Mouse (Mus musculus): Measurements from ENCODE around the gene Cbx6. TPM values are rescaled to one million over a fixed set of nuclear protein-coding genes. Genes with fewer than 3 reads are reported as not detected.
A peak's percentile ranks its signal among the peaks of the same experiment; 100 is the strongest.
"Not testable (repeated sequence)": the region's sequence is repeated elsewhere in the genome, so short reads cannot be mapped to it uniquely, and the experiment has no call there.

The Cbx6 gene
- total and polyA plus RNA-seq, 2 experiments = 1.2 to 3.7 TPM

GRCm38 (mm10) chr15:79825146-79825825 lies 9.2 kb downstream of the Cbx6 start:
- 77% methylated on average over 14 of the region's 14 CpGs for WGBS
- no peak for DNase-seq (ENCODE audit: extremely low read depth, low read depth, low spot score)
- H3K9ac ChIP-seq (ENCODE audit: low read depth, low read length) = no peak overlapping the region
- H3K4me3 ChIP-seq (ENCODE audit: insufficient read depth, low read depth, low read length) = no peak overlapping the region
- no peaks in the 10 kb centered on the region for H3K79me2 ChIP-seq (ENCODE audit: control insufficient read depth, insufficient read depth, low read length)
- no peak overlapping the region for H3K27ac ChIP-seq (replicated peaks; ENCODE audit: insufficient read depth, low read depth, low read length)
- TF ChIP-seq POLR2A (IDR thresholded peaks at IDR 0.05; ENCODE audit: extremely low read depth, insufficient read depth, low read length) (no peak), CTCF (IDR thresholded peaks at IDR 0.05; ENCODE audit: low read depth, low read length) (peak; percentile 41; the same call in 1 of the 2 replicates)
- no peaks in the 10 kb centered on the region for H3K36me3 ChIP-seq (ENCODE audit: control insufficient read depth, insufficient read depth, low read length)
- no peaks in the 10 kb centered on the region for H3K4me1 ChIP-seq (ENCODE audit: control insufficient read depth, insufficient read depth, low read length)
- H3K27me3 ChIP-seq (ENCODE audit: control insufficient read depth, insufficient read depth, low read length) = no peaks in the 10 kb centered on the region

DNA sequence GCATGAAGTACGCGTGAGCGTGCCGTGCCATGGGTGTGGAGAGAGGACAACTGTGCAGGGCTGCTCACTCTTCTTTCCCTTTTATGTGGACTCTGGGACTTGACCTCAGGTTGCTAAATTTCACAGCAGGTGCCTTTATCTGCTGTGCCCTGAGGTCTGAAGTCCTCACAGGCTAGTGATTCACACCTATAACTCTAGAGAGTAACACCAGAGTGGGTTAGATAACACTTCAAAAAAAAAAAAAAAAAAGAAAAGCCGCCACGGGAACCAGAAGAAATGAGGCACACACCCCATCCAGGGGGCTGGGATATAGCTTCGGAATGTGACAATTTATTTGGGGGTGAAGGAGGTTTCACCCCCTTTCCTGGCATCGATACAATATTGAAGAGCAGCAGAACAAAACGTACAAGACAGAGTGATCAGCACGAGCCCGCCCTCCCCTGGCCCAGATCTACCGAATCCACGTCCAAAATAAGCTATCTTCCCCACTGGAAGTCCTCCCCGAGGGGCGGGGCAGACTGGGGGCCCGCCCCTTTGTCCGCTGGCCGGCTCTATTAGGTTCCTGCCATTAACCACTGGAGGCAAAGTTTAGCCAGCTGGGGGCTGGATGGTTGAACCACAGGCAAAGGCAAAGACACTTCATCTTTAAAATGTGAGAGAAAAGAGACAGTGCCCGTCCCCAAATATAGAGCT lies 10.8 kb downstream of the Cbx6 start:
- no peaks in the 10 kb centered on the region for H3K36me3 ChIP-seq (ENCODE audit: control insufficient read depth, insufficient read depth, low read length)
- no peak overlapping the region for H3K9ac ChIP-seq (ENCODE audit: low read depth, low read length)
- WGBS = 63% methylated on average over 19 of the region's 19 CpGs
- DNase-seq (ENCODE audit: extremely low read depth, low read depth, low spot score) = peak; percentile 34
- TF ChIP-seq CTCF (IDR thresholded peaks at IDR 0.05; ENCODE audit: low read depth, low read length) (no peak), POLR2A (IDR thresholded peaks at IDR 0.05; ENCODE audit: extremely low read depth, insufficient read depth, low read length) (no peak)
- H3K27ac ChIP-seq (replicated peaks; ENCODE audit: insufficient read depth, low read depth, low read length) = no peak overlapping the region
- no peaks in the 10 kb centered on the region for H3K4me1 ChIP-seq (ENCODE audit: control insufficient read depth, insufficient read depth, low read length)
- no peaks in the 10 kb centered on the region for H3K27me3 ChIP-seq (ENCODE audit: control insufficient read depth, insufficient read depth, low read length)
- no peaks in the 10 kb centered on the region for H3K79me2 ChIP-seq (ENCODE audit: control insufficient read depth, insufficient read depth, low read length)
- no peak overlapping the region for H3K4me3 ChIP-seq (ENCODE audit: insufficient read depth, low read depth, low read length)

DNA sequence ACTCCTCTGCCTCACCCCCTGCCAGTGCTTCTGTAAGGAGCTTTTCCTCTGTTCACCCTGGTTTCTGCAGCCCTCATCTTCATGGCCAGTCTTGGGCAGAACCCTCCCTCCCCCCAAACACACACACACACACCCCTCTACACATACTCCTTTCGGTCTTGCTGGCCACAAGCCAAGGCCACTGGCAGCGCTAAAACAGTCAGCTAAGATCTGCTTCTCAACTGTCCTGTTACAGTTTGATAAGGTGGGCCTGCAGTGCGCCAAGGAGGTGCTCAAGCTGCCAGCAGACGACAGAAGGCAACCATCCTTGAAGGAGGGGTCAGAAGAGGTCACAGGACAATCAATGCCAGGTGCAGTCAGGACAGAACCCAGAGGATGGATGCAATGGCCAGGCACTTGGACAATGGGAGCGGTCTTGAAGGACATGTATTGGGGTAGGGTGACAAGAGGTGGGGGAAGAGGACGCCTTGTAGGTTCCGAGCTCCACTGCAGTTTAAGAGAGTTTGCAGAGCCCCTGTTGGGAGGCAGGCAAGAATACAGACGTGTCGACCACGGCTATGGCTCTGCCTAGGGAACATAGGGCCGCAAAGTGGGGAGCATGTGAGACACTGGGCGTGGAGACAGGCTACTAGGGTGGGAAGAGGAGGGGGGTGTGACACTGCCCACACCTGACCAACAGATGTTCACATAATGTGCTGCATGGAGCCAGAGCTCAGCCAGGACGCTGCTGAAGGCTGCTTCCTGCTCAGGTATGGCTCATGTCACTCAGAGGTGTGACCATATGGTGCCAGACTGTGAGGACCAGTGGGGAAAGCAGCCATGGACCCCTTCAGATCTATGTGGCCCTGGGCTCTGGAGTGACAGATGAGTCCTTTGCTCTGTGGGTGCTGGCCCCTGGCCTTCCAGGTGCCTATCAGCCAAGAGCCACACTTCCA lies 12.0 kb downstream of the Cbx6 start:
- H3K4me1 ChIP-seq (ENCODE audit: control insufficient read depth, insufficient read depth, low read length) = no peaks in the 10 kb centered on the region
- no peak overlapping the region for H3K4me3 ChIP-seq (ENCODE audit: insufficient read depth, low read depth, low read length)
- 79% methylated on average over 13 of the region's 13 CpGs for WGBS
- H3K79me2 ChIP-seq (ENCODE audit: control insufficient read depth, insufficient read depth, low read length) = no peaks in the 10 kb centered on the region
- no peaks in the 10 kb centered on the region for H3K36me3 ChIP-seq (ENCODE audit: control insufficient read depth, insufficient read depth, low read length)
- H3K9ac ChIP-seq (ENCODE audit: low read depth, low read length) = no peak overlapping the region
- H3K27me3 ChIP-seq (ENCODE audit: control insufficient read depth, insufficient read depth, low read length) = no peaks in the 10 kb centered on the region
- no peak for TF ChIP-seq CTCF (IDR thresholded peaks at IDR 0.05; ENCODE audit: low read depth, low read length)
- no peak for TF ChIP-seq POLR2A (IDR thresholded peaks at IDR 0.05; ENCODE audit: extremely low read depth, insufficient read depth, low read length)
- H3K27ac ChIP-seq (replicated peaks; ENCODE audit: insufficient read depth, low read depth, low read length) = no peak overlapping the region
- no peak for DNase-seq (ENCODE audit: extremely low read depth, low read depth, low spot score)

GRCm38 (mm10) chr15:79818325-79818724 lies 16.2 kb downstream of the Cbx6 start:
- WGBS = 87% methylated on average over 4 of the region's 4 CpGs
- no peak for TF ChIP-seq POLR2A (IDR thresholded peaks at IDR 0.05; ENCODE audit: extremely low read depth, insufficient read depth, low read length)
- no peak for TF ChIP-seq CTCF (IDR thresholded peaks at IDR 0.05; ENCODE audit: low read depth, low read length)
- Histone ChIP-seq H3K79me2 (ENCODE audit: control insufficient read depth, insufficient read depth, low read length) (no peaks in the 10 kb centered on the region), H3K4me1 (ENCODE audit: control insufficient read depth, insufficient read depth, low read length) (no peaks in the 10 kb centered on the region), H3K27me3 (ENCODE audit: control insufficient read depth, insufficient read depth, low read length) (no peaks in the 10 kb centered on the region), H3K4me3 (ENCODE audit: insufficient read depth, low read depth, low read length) (no peak overlapping the region), H3K36me3 (ENCODE audit: control insufficient read depth, insufficient read depth, low read length) (no peaks in the 10 kb centered on the region), H3K9ac (ENCODE audit: low read depth, low read length) (no peak overlapping the region), H3K27ac (replicated peaks; ENCODE audit: insufficient read depth, low read depth, low read length) (no peak overlapping the region)
- DNase-seq (ENCODE audit: extremely low read depth, low read depth, low spot score) = no peak

DNA sequence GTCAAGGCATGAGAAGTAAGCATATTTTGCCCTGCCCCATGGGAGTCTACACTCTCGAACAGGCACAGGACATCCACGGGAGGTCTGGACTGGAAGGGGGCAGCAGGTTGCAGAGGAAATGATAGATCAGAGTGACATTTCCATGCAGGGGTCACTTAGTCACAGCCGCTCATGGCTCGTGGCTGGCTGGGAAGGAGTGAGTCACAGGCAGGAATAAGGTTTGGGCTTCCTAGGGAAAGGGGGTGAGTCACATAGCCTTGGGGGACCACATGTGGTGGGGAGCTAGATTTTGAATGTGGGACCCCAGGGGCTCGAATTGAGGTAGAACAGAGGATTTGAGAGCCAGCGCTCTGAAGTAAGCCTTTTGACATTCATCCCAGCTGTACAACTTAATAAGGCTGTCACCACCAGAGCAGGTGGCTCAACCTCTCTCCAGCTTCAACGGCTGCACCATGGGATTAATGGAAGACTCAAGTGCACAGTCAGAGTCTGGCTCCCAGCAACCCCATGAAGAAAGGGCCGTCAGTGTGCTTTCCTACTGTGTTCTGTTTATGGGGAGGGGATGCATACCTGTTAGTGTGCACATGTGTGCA lies 20.7 kb downstream of the Cbx6 start:
- no peaks in the 10 kb centered on the region for H3K4me1 ChIP-seq (ENCODE audit: control insufficient read depth, insufficient read depth, low read length)
- WGBS = 58% methylated on average over 8 of the region's 8 CpGs
- no peak overlapping the region for H3K9ac ChIP-seq (ENCODE audit: low read depth, low read length)
- H3K36me3 ChIP-seq (ENCODE audit: control insufficient read depth, insufficient read depth, low read length) = no peaks in the 10 kb centered on the region
- H3K27me3 ChIP-seq (ENCODE audit: control insufficient read depth, insufficient read depth, low read length) = no peaks in the 10 kb centered on the region
- no peak for DNase-seq (ENCODE audit: extremely low read depth, low read depth, low spot score)
- H3K27ac ChIP-seq (replicated peaks; ENCODE audit: insufficient read depth, low read depth, low read length) = no peak overlapping the region
- H3K4me3 ChIP-seq (ENCODE audit: insufficient read depth, low read depth, low read length) = no peak overlapping the region
- no peaks in the 10 kb centered on the region for H3K79me2 ChIP-seq (ENCODE audit: control insufficient read depth, insufficient read depth, low read length)
- TF ChIP-seq CTCF (IDR thresholded peaks at IDR 0.05; ENCODE audit: low read depth, low read length) = no peak
- TF ChIP-seq POLR2A (IDR thresholded peaks at IDR 0.05; ENCODE audit: extremely low read depth, insufficient read depth, low read length) = no peak

GRCm38 (mm10) chr15:79812840-79813239 lies 21.6 kb downstream of the Cbx6 start:
- DNase-seq (ENCODE audit: extremely low read depth, low read depth, low spot score); H3K27me3 ChIP-seq (ENCODE audit: control insufficient read depth, insufficient read depth, low read length); H3K4me1 ChIP-seq (ENCODE audit: control insufficient read depth, insufficient read depth, low read length); H3K36me3 ChIP-seq (ENCODE audit: control insufficient read depth, insufficient read depth, low read length); H3K4me3 ChIP-seq (ENCODE audit: insufficient read depth, low read depth, low read length); H3K9ac ChIP-seq (ENCODE audit: low read depth, low read length); H3K27ac ChIP-seq (replicated peaks; ENCODE audit: insufficient read depth, low read depth, low read length); H3K79me2 ChIP-seq (ENCODE audit: control insufficient read depth, insufficient read depth, low read length): not testable (repeated sequence)
- WGBS = 59% methylated on average over 2 of the region's 2 CpGs
